Mouse (Mus musculus) limb, embryonic 11.5 days (tissue): ENCODE data around the gene Crlf1. TPM values are rescaled to one million over a fixed set of nuclear protein-coding genes. Genes with fewer than 3 reads are reported as not detected.

ENCODE experiments used
- ATAC-seq: fragments of 200-750 bp; cut with Nextera tagmentation; 2 replicates; pipeline ENCODE4 v1.8.0; 2017; ENCODE audit warnings: low read depth; ENCODE audit not compliant: insufficient number of reproducible peaks, low FRiP score, low TSS enrichment
- DNase-seq: peaks from one replicate; pipeline ENCODE4 v3.0.0-alpha.2; 2015; ENCODE audit warnings: low spot score
- H3K27ac ChIP-seq: fragments of 300-500 bp; sonication (generic); replicated peaks from 2 replicates; pipeline ENCODE4 v1.5.1; 2014; ENCODE audit warnings: low read depth, mild to moderate bottlenecking, low read length
- H3K27me3 ChIP-seq: fragments of 300-500 bp; sonication (generic); 2 replicates; pipeline ENCODE4 v1.6.1; 2014; ENCODE audit warnings: mild to moderate bottlenecking, low read length, mixed read lengths; ENCODE audit not compliant: control insufficient read depth, insufficient read depth
- H3K36me3 ChIP-seq: fragments of 300-500 bp; sonication (generic); 2 replicates; pipeline ENCODE4 v1.6.1; 2014; ENCODE audit warnings: mild to moderate bottlenecking, low read length, moderate library complexity, mixed read lengths; ENCODE audit not compliant: control insufficient read depth, insufficient read depth
- H3K4me1 ChIP-seq: fragments of 300-500 bp; sonication (generic); 2 replicates; pipeline ENCODE4 v1.6.1; 2014; ENCODE audit warnings: low read length, mixed read lengths; ENCODE audit not compliant: control insufficient read depth, insufficient read depth
- H3K4me2 ChIP-seq: fragments of 300-500 bp; sonication (generic); 2 replicates; pipeline ENCODE4 v1.6.1; 2014; ENCODE audit warnings: low read depth, mild to moderate bottlenecking, moderate library complexity; ENCODE audit not compliant: severe bottlenecking
- H3K4me3 ChIP-seq: fragments of 300-500 bp; sonication (generic); 2 replicates; pipeline ENCODE4 v1.5.1; 2014; ENCODE audit warnings: low read depth, low read length
- H3K9ac ChIP-seq: fragments of 300-500 bp; sonication (generic); 2 replicates; pipeline ENCODE4 v1.6.1; 2014; ENCODE audit warnings: mild to moderate bottlenecking, low read length
- H3K9me3 ChIP-seq: fragments of 300-500 bp; sonication (generic); 2 replicates; pipeline ENCODE4 v1.6.1; 2016; ENCODE audit warnings: low read length; ENCODE audit not compliant: control insufficient read depth
- WGBS: fragments of 180-500 bp; shearing (Covaris S2); extraction: QIAGEN DNeasy Blood & Tissue Kit; methylation state at CpG from one replicate; pipeline ENCODE4 v1.1.7; 2014; 5-methylcytosine and 5-hydroxymethylcytosine counted together
- polyA plus RNA-seq: library from polyadenylated mRNA; unstranded; fragments of >200 nt; fragmentation: Nextera tagmentation; extraction: Ambion mirVana; gene quantifications from 2 replicates; pipeline ENCODE4 v1.2.1, GENCODE M21; 2014

Crlf1 gene
- polyA plus RNA-seq, 1 experiment from 2014 or later = 85.8 TPM

GRCm38 (mm10) chr8:70527512-70528181, 34.7 kb downstream of the Crlf1 start, which contains the start of the genes Fkbp8 and Kxd1:
TSS of gene Fkbp8 (plus strand) at chr8:70527724.
TSS of gene Kxd1 (minus strand) at chr8:70527956.
- no peaks in the 10 kb centered on the region for H3K9me3 ChIP-seq
- peak within 1 kb of the TSS; percentile 94 for H3K9ac ChIP-seq
- DNase-seq = peak; percentile 99
- WGBS = under 1% methylated on average over 61 of the region's 61 CpGs
- H3K4me3 ChIP-seq = peak within 1 kb of the TSS; percentile 85
- H3K36me3 ChIP-seq = peaks cover 24% of the 10 kb centered on the region
- peak within 1 kb of the TSS; percentile 72 for H3K27ac ChIP-seq
- H3K27me3 ChIP-seq = no peaks in the 10 kb centered on the region
- no peaks in the 10 kb centered on the region; the same call in 1 of the 2 replicates for H3K4me1 ChIP-seq
- peak; percentile 86 for ATAC-seq
- H3K4me2 ChIP-seq = peak within 1 kb of the TSS; percentile 81

- peaks cover 24% of the 10 kb centered on the region for H3K36me3 ChIP-seq
- H3K4me1 ChIP-seq = no peaks in the 10 kb centered on the region; the same call in 1 of the 2 replicates
- no peaks in the 10 kb centered on the region for H3K9me3 ChIP-seq
- 31% methylated on average over 13 of the region's 13 CpGs for WGBS
- H3K9ac ChIP-seq = peak overlapping the region; percentile 94
- no peak for ATAC-seq
- peak overlapping the region; percentile 85 for H3K4me3 ChIP-seq
- no peaks in the 10 kb centered on the region for H3K27me3 ChIP-seq
- peak overlapping the region; percentile 72 for H3K27ac ChIP-seq
- H3K4me2 ChIP-seq = peak overlapping the region; percentile 81
- DNase-seq = no peak
Measured at GRCm38 (mm10) chr8:70528182-70528797, 35.3 kb downstream of the Crlf1 start.

GRCm38 (mm10) chr8:70529299-70529698, 36.3 kb downstream of the Crlf1 start:
- DNase-seq (no peak), ATAC-seq (no peak)
- Histone ChIP-seq H3K36me3 (peaks cover 28% of the 10 kb centered on the region), H3K4me3 (no peak overlapping the region), H3K4me1 (no peaks in the 10 kb centered on the region; the same call in 1 of the 2 replicates), H3K27ac (no peak overlapping the region), H3K4me2 (no peak overlapping the region), H3K9me3 (no peaks in the 10 kb centered on the region), H3K9ac (0 out of 2 replicates have a peak overlapping the region, but pooled peaks have one; percentile 5), H3K27me3 (no peaks in the 10 kb centered on the region)
- 89% methylated on average over 5 of the region's 5 CpGs for WGBS

GRCm38 (mm10) chr8:70529741-70530161, 36.8 kb downstream of the Crlf1 start:
- H3K9me3 ChIP-seq = no peaks in the 10 kb centered on the region
- WGBS = 94% methylated on average over 3 of the region's 3 CpGs
- no peak overlapping the region for H3K9ac ChIP-seq
- H3K4me3 ChIP-seq = no peak overlapping the region
- no peaks in the 10 kb centered on the region for H3K27me3 ChIP-seq
- no peak overlapping the region for H3K4me2 ChIP-seq
- H3K4me1 ChIP-seq = no peaks in the 10 kb centered on the region; the same call in 1 of the 2 replicates
- DNase-seq = no peak
- no peak for ATAC-seq
- peaks cover 30% of the 10 kb centered on the region for H3K36me3 ChIP-seq
- no peak overlapping the region for H3K27ac ChIP-seq

GRCm38 (mm10) chr8:70530314-70530713, 37.4 kb downstream of the Crlf1 start:
- no peaks in the 10 kb centered on the region for H3K27me3 ChIP-seq
- ATAC-seq (no peak), DNase-seq (no peak)
- H3K4me3 ChIP-seq = no peak overlapping the region
- H3K36me3 ChIP-seq = peaks cover 34% of the 10 kb centered on the region
- 94% methylated on average over 2 of the region's 2 CpGs for WGBS
- no peaks in the 10 kb centered on the region for H3K9me3 ChIP-seq
- H3K27ac ChIP-seq = no peak overlapping the region
- no peak overlapping the region for H3K9ac ChIP-seq
- H3K4me2 ChIP-seq = no peak overlapping the region
- H3K4me1 ChIP-seq = no peaks in the 10 kb centered on the region; the same call in 1 of the 2 replicates

- Histone ChIP-seq H3K27ac (no peak overlapping the region), H3K9ac (no peak overlapping the region), H3K4me2 (no peak overlapping the region), H3K4me1 (no peaks in the 10 kb centered on the region), H3K9me3 (no peaks in the 10 kb centered on the region), H3K27me3 (no peaks in the 10 kb centered on the region), H3K4me3 (no peak overlapping the region), H3K36me3 (peaks cover 36% of the 10 kb centered on the region)
- ATAC-seq (no peak), DNase-seq (no peak)
- 93% methylated on average over 12 of the region's 12 CpGs for WGBS
Measured at GRCm38 (mm10) chr8:70534281-70534680, 41.3 kb downstream of the Crlf1 start.

GRCm38 (mm10) chr8:70535221-70535620, 42.3 kb downstream of the Crlf1 start:
- no peak overlapping the region for H3K27ac ChIP-seq
- H3K36me3 ChIP-seq = peaks cover 31% of the 10 kb centered on the region
- no peaks in the 10 kb centered on the region for H3K9me3 ChIP-seq
- no peak for ATAC-seq
- H3K27me3 ChIP-seq = no peaks in the 10 kb centered on the region
- H3K9ac ChIP-seq = no peak overlapping the region
- H3K4me2 ChIP-seq = no peak overlapping the region
- DNase-seq = no peak
- 92% methylated on average over 3 of the region's 3 CpGs for WGBS
- H3K4me3 ChIP-seq = no peak overlapping the region
- H3K4me1 ChIP-seq = peaks cover 3% of the 10 kb centered on the region

GRCm38 (mm10) chr8:70535701-70536100, 42.7 kb downstream of the Crlf1 start:
- WGBS = 85% methylated on average over 2 of the region's 2 CpGs

More at GRCm38 (mm10) chr8:70535701-70536100, 42.7 kb downstream of the Crlf1 start:
- H3K36me3 ChIP-seq = peaks cover 28% of the 10 kb centered on the region
- H3K27me3 ChIP-seq = no peaks in the 10 kb centered on the region
- H3K9me3 ChIP-seq = no peaks in the 10 kb centered on the region
- ATAC-seq (no peak), DNase-seq (no peak)
- H3K9ac ChIP-seq = no peak overlapping the region
- no peak overlapping the region for H3K27ac ChIP-seq
- H3K4me3 ChIP-seq = no peak overlapping the region
- H3K4me1 ChIP-seq = peaks cover 8% of the 10 kb centered on the region
- H3K4me2 ChIP-seq = no peak overlapping the region
